ENCODE assay signal across 16 mouse cellular contexts in genomic region chr11:96616792-96617191, GRCm38 (mm10).
DNase-seq lines count a peak whose midpoint lies in the region; ATAC-seq lines count a peak whose summit lies in the region.
"Had no signal": no experiment of that assay in that cellular context is flagged by ENCODE, and none has a peak within 500 bp of the region (broad histone marks: within the 10 kb centered on the region; RNA-seq: fewer than 3 reads in every experiment).

No protein-coding gene starts in this region.

- no peak overlapping the region for H3K9ac ChIP-seq in heart, embryonic 12.5 days
- no peak overlapping the region for H3K9ac ChIP-seq in kidney, embryonic 14.5 days (ENCODE audit: low read depth, low read length)
- H3K9ac ChIP-seq: neural tube, embryonic 13.5 days had no signal

- no peak overlapping the region for H3K4me3 ChIP-seq in heart, embryonic 12.5 days
- no peak overlapping the region for H3K4me3 ChIP-seq in kidney, embryonic 14.5 days (ENCODE audit: low read length)
- no peak overlapping the region for H3K4me3 ChIP-seq in brown adipose tissue, adult 24 weeks (ENCODE audit: insufficient read depth, low read depth, low read length)
- H3K4me3 ChIP-seq: neural tube, embryonic 13.5 days had no signal

- H3K4me1 ChIP-seq in heart, embryonic 12.5 days (replicated peaks), result no peaks in the 10 kb centered on the region
- peaks cover 2% of the 10 kb centered on the region; the same call in 1 of the 2 replicates for H3K4me1 ChIP-seq in kidney, embryonic 14.5 days (ENCODE audit: control insufficient read depth, insufficient read depth, low read length)
- no peaks in the 10 kb centered on the region; the same call in 1 of the 2 replicates for H3K4me1 ChIP-seq in brown adipose tissue, adult 24 weeks (ENCODE audit: control insufficient read depth, insufficient read depth, insufficient read length, low read length)

- no peaks in the 10 kb centered on the region for H3K9me3 ChIP-seq in heart, embryonic 12.5 days (replicated peaks)
- no peaks in the 10 kb centered on the region for H3K9me3 ChIP-seq in kidney, embryonic 14.5 days (ENCODE audit: control insufficient read depth, low read length)
- H3K9me3 ChIP-seq: neural tube, embryonic 13.5 days had no signal

- no peak for ATAC-seq in heart, embryonic 12.5 days (ENCODE audit: insufficient number of reproducible peaks, low FRiP score)
- ATAC-seq in kidney, embryonic 14.5 days (ENCODE audit: low FRiP score, low TSS enrichment), result no peak
- ATAC-seq: hindbrain, embryonic 16.5 days; intestine, postnatal 0 days had no signal

- no peak overlapping the region for H3K4me2 ChIP-seq in heart, embryonic 12.5 days
- no peak overlapping the region for H3K4me2 ChIP-seq in kidney, embryonic 14.5 days (replicated peaks; ENCODE audit: low read depth, low read length)
- H3K4me2 ChIP-seq: neural tube, embryonic 13.5 days had no signal

- 37% methylated on average over 5 of the region's 5 CpGs for WGBS in heart, embryonic 12.5 days
- WGBS in kidney, embryonic 14.5 days, result 51% methylated on average over 5 of the region's 5 CpGs

- no peak overlapping the region for H3K27ac ChIP-seq in heart, embryonic 12.5 days (ENCODE audit: poor library complexity, severe bottlenecking)
- no peak overlapping the region for H3K27ac ChIP-seq in kidney, embryonic 14.5 days (ENCODE audit: low read depth, low read length)
- H3K27ac ChIP-seq in brown adipose tissue, adult 24 weeks (replicated peaks; ENCODE audit: low read depth, low read length), result 0 out of 2 replicates have a peak overlapping the region, but pooled peaks have one; percentile 41
- H3K27ac ChIP-seq: neural tube, embryonic 13.5 days; stomach, postnatal 0 days had no signal

- no peaks in the 10 kb centered on the region for H3K36me3 ChIP-seq in heart, embryonic 12.5 days
- H3K36me3 ChIP-seq in kidney, embryonic 14.5 days (ENCODE audit: control insufficient read depth, insufficient read depth, low read length), result no peaks in the 10 kb centered on the region
- H3K36me3 ChIP-seq: neural tube, embryonic 13.5 days had no signal

- H3K27me3 ChIP-seq in heart, embryonic 12.5 days (replicated peaks), result peaks cover 45% of the 10 kb centered on the region
- H3K27me3 ChIP-seq in kidney, embryonic 14.5 days (ENCODE audit: control insufficient read depth, insufficient read depth, low read length), result no peaks in the 10 kb centered on the region; the same call in 1 of the 2 replicates
- H3K27me3 ChIP-seq: neural tube, embryonic 13.5 days had no signal

- DNase-seq in adrenal gland, postnatal 14 days, result peak; percentile 22
- DNase-seq in adrenal gland, adult 18-20 months (ENCODE audit: low spot score in 2 of 2), result no peak
- peak; percentile 24 to 51 for DNase-seq in heart, adult 9 months (ENCODE audit: low spot score in 2 of 2)
- peak; percentile 36 for DNase-seq in kidney, postnatal 14 days
- DNase-seq: B cell, adult 2 months; cerebellum, adult 2 months; cerebellum, postnatal 36 days; midbrain, embryonic 14.5 days; right cerebral cortex, adult 18-20 months had no signal

Comparison
In these comparisons a context has a peak if more than half of its experiments do, and no peak if none do; other contexts are left out.
1. DNase-seq: peak in adrenal gland, postnatal 14 days (single experiment), heart, adult 9 months (2 of 2) and kidney, postnatal 14 days (single experiment); none in adrenal gland, adult 18-20 months (0 of 2).